ENCODE assay signal across 8 mouse cellular contexts in genomic region chr1:154786243-154786669, GRCm38 (mm10).
A peak's percentile ranks its signal among the peaks of the same experiment; 100 is the strongest.
DNase-seq lines count a peak whose midpoint lies in the region; ATAC-seq and TF ChIP-seq lines count a peak whose summit lies in the region.

No protein-coding gene starts in this region.

- no peak overlapping the region for H3K9ac ChIP-seq in ES-E14 (ENCODE audit: insufficient read depth, low read depth, low read length, poor library complexity, severe bottlenecking)
- no peak overlapping the region for H3K9ac ChIP-seq in forebrain, embryonic 16.5 days (replicated peaks; ENCODE audit: low read depth, low read length)
- no peak overlapping the region for H3K9ac ChIP-seq in neural tube, embryonic 15.5 days (replicated peaks)

- DNase-seq in ES-E14 (ENCODE audit: low read depth, low spot score), result peak; percentile 78
- peak; percentile 79 for DNase-seq in cerebellum, adult 11-12 months
- peak; percentile 41 for DNase-seq in heart, postnatal 25 days (ENCODE audit: low spot score)
- DNase-seq in layer of hippocampus, adult 11-12 months (ENCODE audit: low spot score), result peak; percentile 89
- DNase-seq in lung, adult 18-20 months, result peak; percentile 62 to 72
- peak; percentile 85 for DNase-seq in testis, postnatal 10 days (ENCODE audit: low spot score)

- H3K9me3 ChIP-seq in ES-E14 (ENCODE audit: control insufficient read depth, insufficient read depth, low read depth, low read length), result no peaks in the 10 kb centered on the region
- no peaks in the 10 kb centered on the region for H3K9me3 ChIP-seq in forebrain, embryonic 16.5 days (ENCODE audit: control insufficient read depth, low read length)
- no peaks in the 10 kb centered on the region for H3K9me3 ChIP-seq in neural tube, embryonic 15.5 days (replicated peaks)

- in situ Hi-C loops in ES-E14 (cut with MboI; ENCODE audit: low sequenced_read_pairs in 2 of 2, unreplicated experiment in 2 of 2), result loop anchor here (5.0 to 25.0 kb wide), 4 partner anchors 219 to 439 kb away; no protein-coding TSS in a partner anchor

- peak; percentile 49 for ATAC-seq in forebrain, embryonic 16.5 days
- peak; percentile 40 for ATAC-seq in neural tube, embryonic 15.5 days (ENCODE audit: low FRiP score)

- 7% methylated on average over 4 of the region's 4 CpGs for WGBS in forebrain, embryonic 16.5 days
- 7% methylated on average over 4 of the region's 4 CpGs for WGBS in neural tube, embryonic 15.5 days

- intact Hi-C loops in heart, postnatal 25 days (cut with DNase I), result loop anchor here (1.0 kb wide), 1 partner anchor 220 kb away; no protein-coding TSS in a partner anchor

- no peaks in the 10 kb centered on the region for H3K27me3 ChIP-seq in forebrain, embryonic 16.5 days (replicated peaks; ENCODE audit: control insufficient read depth, insufficient read depth, low read length)
- H3K27me3 ChIP-seq in neural tube, embryonic 15.5 days (replicated peaks), result peaks cover 9% of the 10 kb centered on the region

- no peak overlapping the region for H3K4me2 ChIP-seq in forebrain, embryonic 16.5 days (ENCODE audit: low read length)
- H3K4me2 ChIP-seq in neural tube, embryonic 15.5 days, result no peak overlapping the region; the same call in 1 of the 2 replicates

- H3K4me3 ChIP-seq in ES-E14 (ENCODE audit: insufficient read depth in 1 of 2, low read depth in 1 of 2, low read length in 2 of 2, poor library complexity in 1 of 2, severe bottlenecking in 1 of 2), result no peak overlapping the region
- no peak overlapping the region for H3K4me3 ChIP-seq in forebrain, embryonic 16.5 days (replicated peaks; ENCODE audit: low read length)
- H3K4me3 ChIP-seq in neural tube, embryonic 15.5 days (replicated peaks), result no peak overlapping the region

- H3K36me3 ChIP-seq in ES-E14 (ENCODE audit: control insufficient read depth, insufficient read depth, low read length, poor library complexity, severe bottlenecking), result no peaks in the 10 kb centered on the region
- H3K36me3 ChIP-seq in forebrain, embryonic 16.5 days (ENCODE audit: control insufficient read depth, insufficient read depth), result no peaks in the 10 kb centered on the region
- no peaks in the 10 kb centered on the region for H3K36me3 ChIP-seq in neural tube, embryonic 15.5 days

- H3K27ac ChIP-seq in ES-E14 (ENCODE audit: insufficient read depth, low read depth, low read length, poor library complexity, severe bottlenecking), result no peak overlapping the region
- H3K27ac ChIP-seq in forebrain, embryonic 16.5 days (ENCODE audit: low read length), result no peak overlapping the region
- H3K27ac ChIP-seq in neural tube, embryonic 15.5 days (replicated peaks), result no peak overlapping the region

- H3K4me1 ChIP-seq in ES-E14 (ENCODE audit: control insufficient read depth in 2 of 2, insufficient read depth in 2 of 2, low read length in 2 of 2, poor library complexity in 1 of 2), result no peaks in the 10 kb centered on the region
- H3K4me1 ChIP-seq in forebrain, embryonic 16.5 days (replicated peaks; ENCODE audit: control insufficient read depth, insufficient read depth, low read length), result peaks cover 8% of the 10 kb centered on the region
- H3K4me1 ChIP-seq in neural tube, embryonic 15.5 days, result peaks cover 26% of the 10 kb centered on the region

TF ChIP-seq in ES-E14, 5 proteins besides CTCF, POLR2A, EP300 and RAD21:
- TF ChIP-seq HCFC1 (IDR thresholded peaks at IDR 0.05; ENCODE audit: borderline replicate concordance, insufficient read depth, low read length) (0 out of 2 replicates have a peak, but pooled peaks have one; percentile 22), ZC3H11A (IDR thresholded peaks at IDR 0.05; ENCODE audit: borderline replicate concordance, low read depth, low read length) (peak; percentile 97), MAFK (IDR thresholded peaks at IDR 0.05; ENCODE audit: insufficient read depth, low read depth, low read length) (no peak), CHD2 (IDR thresholded peaks at IDR 0.05; ENCODE audit: low read depth, low read length) (no peak), ZNF384 (IDR thresholded peaks at IDR 0.05; ENCODE audit: low read depth, low read length) (peak; percentile 25; the same call in 1 of the 2 replicates)
TF ChIP-seq in ES-E14: peak in this region for 3.
